Mouse (Mus musculus): ENCODE measurements around the gene Gas7.

DNA sequence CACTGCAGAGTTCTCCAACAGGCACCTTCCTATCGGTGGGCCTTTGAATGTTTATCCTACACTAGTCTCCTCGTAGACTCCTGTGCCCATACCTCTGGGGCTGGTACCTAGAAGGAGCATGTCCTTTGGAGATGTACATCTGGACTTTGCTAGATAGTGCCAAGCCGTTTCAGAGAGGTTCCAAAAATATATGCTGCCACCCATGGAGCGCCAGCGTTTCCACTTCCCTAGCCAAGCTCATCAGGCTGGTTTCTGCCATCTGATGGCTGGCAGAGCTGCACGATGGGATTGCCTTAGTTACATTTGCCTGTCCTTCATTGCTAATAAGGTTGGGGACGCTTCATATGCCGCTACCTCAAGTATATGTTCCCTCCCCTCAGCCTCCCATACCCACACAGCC is 97.2 kb downstream of the Gas7 start:
- no peak for TF ChIP-seq ZNF384 (IDR thresholded peaks at IDR 0.05; ENCODE audit: low read depth, low read length)
- no peak for TF ChIP-seq CHD2 (IDR thresholded peaks at IDR 0.05; ENCODE audit: low read depth, low read length)
- no peak for TF ChIP-seq ZC3H11A (IDR thresholded peaks at IDR 0.05; ENCODE audit: borderline replicate concordance, low read depth, low read length)
- TF ChIP-seq HCFC1 (IDR thresholded peaks at IDR 0.05; ENCODE audit: borderline replicate concordance, insufficient read depth, low read length): no peak
- no peak for TF ChIP-seq MAFK (IDR thresholded peaks at IDR 0.05; ENCODE audit: insufficient read depth, low read depth, low read length)

Measured in ES-E14 (cell line).